Mouse (Mus musculus) bone marrow, adult 2 months (tissue): ENCODE data around the gene Gtf2h5.

Experiments
- CTCF ChIP-seq: fragments of 200-500 bp; IDR thresholded peaks from 2 replicates; pipeline ENCODE4 v1.5.1; 2011; ENCODE audit warnings: low read length, control low read depth; ENCODE audit not compliant: control insufficient read depth, insufficient read depth
- POLR2A ChIP-seq: fragments of 200-500 bp; IDR thresholded peaks from 2 replicates; pipeline ENCODE4 v1.6.1; 2011; ENCODE audit warnings: low read depth, mild to moderate bottlenecking, control low read depth, low read length, borderline replicate concordance; ENCODE audit not compliant: control insufficient read depth

GRCm38 (mm10) chr17:6102287-6102686, 22.7 kb downstream of the Gtf2h5 start:
- no peak for TF ChIP-seq CTCF
- TF ChIP-seq POLR2A: no peak
